Mouse (Mus musculus): ENCODE results near the gene Mcm2. TPM values are rescaled to one million over a fixed set of nuclear protein-coding genes. Genes with fewer than 3 reads are reported as not detected.
A peak's percentile ranks its signal among the peaks of the same experiment; 100 is the strongest.

Gene Mcm2
- 1 to 10 TPM; 5.4 to 7.8 TPM for total RNA-seq (2021)
- long read RNA-seq, experiment 1, transcript Mcm2-201 (16 exons, 3,371 nt) = major isoform, 6 of 6 reads
- long read RNA-seq, experiment 1, partial matches to known transcripts = 0 of 6 reads
- long read RNA-seq, experiment 1, other reads (novel, unspliced or antisense) = 0 of 6 reads
- long read RNA-seq, experiment 2, transcript Mcm2-201 (16 exons, 3,371 nt) = major isoform, 12 of 18 reads
- long read RNA-seq, experiment 2, partial matches to known transcripts = 2 of 18 reads
- long read RNA-seq, experiment 2, other reads (novel, unspliced or antisense) = 3 of 18 reads

- DNase-seq (ENCODE audit: low spot score in 2 of 2) = peak; percentile 89 to 92
Measured at GRCm38 (mm10) chr6:88898534-88899048, at the start of gene Mcm2. Gene Mcm2 (minus strand): TSS chr6:88898780.

- DNase-seq (ENCODE audit: low spot score in 2 of 2) = no peak
Measured at GRCm38 (mm10) chr6:88947771-88948170, 49.2 kb upstream of the Mcm2 start.

- DNase-seq (ENCODE audit: low spot score in 2 of 2) = no peak
Measured at GRCm38 (mm10) chr6:88946442-88946841, 47.9 kb upstream of the Mcm2 start.

- no peak for DNase-seq (ENCODE audit: low spot score in 2 of 2)
Measured at GRCm38 (mm10) chr6:88943666-88944065, 45.1 kb upstream of the Mcm2 start.

GRCm38 (mm10) chr6:88942595-88942994 is 44.0 kb upstream of the Mcm2 start:
- DNase-seq (ENCODE audit: low spot score in 2 of 2) = peak; percentile 63 to 79

- no peak for DNase-seq (ENCODE audit: low spot score in 2 of 2)
Measured at GRCm38 (mm10) chr6:88941628-88942027, 43.0 kb upstream of the Mcm2 start.

GRCm38 (mm10) chr6:88940090-88940916 is 41.7 kb upstream of the Mcm2 start:
- DNase-seq (ENCODE audit: low spot score in 2 of 2) = no peak

GRCm38 (mm10) chr6:88939281-88940089 is 40.9 kb upstream of the Mcm2 start:
- no peak for DNase-seq (ENCODE audit: low spot score in 2 of 2)

GRCm38 (mm10) chr6:88938664-88939055 is 40.1 kb upstream of the Mcm2 start:
- no peak for DNase-seq (ENCODE audit: low spot score in 2 of 2)

GRCm38 (mm10) chr6:88937971-88938663 is 39.5 kb upstream of the Mcm2 start:
- no peak for DNase-seq (ENCODE audit: low spot score in 2 of 2)

GRCm38 (mm10) chr6:88937214-88937549 is 38.6 kb upstream of the Mcm2 start:
- DNase-seq (ENCODE audit: low spot score in 2 of 2) = no peak

- no peak for DNase-seq (ENCODE audit: low spot score in 2 of 2)
Measured at GRCm38 (mm10) chr6:88936342-88937213, 38.0 kb upstream of the Mcm2 start.

GRCm38 (mm10) chr6:88935735-88936276 is 37.2 kb upstream of the Mcm2 start:
- peak in 1 of 2 experiments; percentile 62 for DNase-seq (ENCODE audit: low spot score in 2 of 2)

- peak; percentile 52 to 54 for DNase-seq (ENCODE audit: low spot score in 2 of 2)
Measured at GRCm38 (mm10) chr6:88934816-88935215, 36.2 kb upstream of the Mcm2 start.

GRCm38 (mm10) chr6:88934132-88934531 is 35.6 kb upstream of the Mcm2 start:
- no peak for DNase-seq (ENCODE audit: low spot score in 2 of 2)

GRCm38 (mm10) chr6:88931449-88931848 is 32.9 kb upstream of the Mcm2 start:
- no peak for DNase-seq (ENCODE audit: low spot score in 2 of 2)

GRCm38 (mm10) chr6:88930049-88930448 is 31.5 kb upstream of the Mcm2 start:
- DNase-seq (ENCODE audit: low spot score in 2 of 2) = no peak

- no peak for DNase-seq (ENCODE audit: low spot score in 2 of 2)
Measured at GRCm38 (mm10) chr6:88929451-88929850, 30.9 kb upstream of the Mcm2 start.

- no peak for DNase-seq (ENCODE audit: low spot score in 2 of 2)
Measured at GRCm38 (mm10) chr6:88928576-88928975, 30.0 kb upstream of the Mcm2 start.

GRCm38 (mm10) chr6:88928026-88928425 is 29.4 kb upstream of the Mcm2 start:
- no peak for DNase-seq (ENCODE audit: low spot score in 2 of 2)

All from layer of hippocampus, postnatal 14 days (tissue).